8 mouse cellular contexts compared by ENCODE assay signal in the genomic region with DNA sequence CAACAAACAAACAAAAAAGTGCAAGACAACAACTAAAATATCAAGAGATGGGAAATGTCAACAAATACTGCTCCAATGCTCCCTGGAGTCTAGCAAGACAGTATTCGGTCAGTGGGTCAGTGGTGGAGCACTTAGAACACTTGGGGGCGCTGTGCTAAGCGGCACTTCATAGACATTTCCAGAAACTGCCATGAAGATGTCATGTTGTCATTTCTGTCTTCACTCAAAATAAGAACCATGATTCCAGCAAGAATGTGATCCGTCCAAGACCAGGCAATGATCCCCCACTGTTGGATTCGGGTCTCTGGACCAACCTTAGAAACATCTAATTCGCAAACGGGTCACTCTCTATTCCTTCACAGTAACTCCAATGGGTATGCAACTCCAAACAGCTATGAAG. TPM values are rescaled to one million over a fixed set of nuclear protein-coding genes. Genes with fewer than 3 reads are reported as not detected.
DNase-seq lines count a peak whose midpoint lies in the region; ATAC-seq and TF ChIP-seq lines count a peak whose summit lies in the region.

No protein-coding gene starts in this region.

- intact Hi-C loops in heart, adult 2 months (cut with DNase I) = loop anchor here (2.0 to 10.0 kb wide), 4 partner anchors 52 to 225 kb away; a partner anchor contains a TSS

- H3K27ac ChIP-seq in ES-E14 (ENCODE audit: insufficient read depth, low read depth, low read length, poor library complexity, severe bottlenecking) = no peak overlapping the region
- peak overlapping the region; percentile 87; the same call in 1 of the 2 replicates for H3K27ac ChIP-seq in heart, adult 2 months
- peak overlapping the region; percentile 94; the same call in 1 of the 2 replicates for H3K27ac ChIP-seq in kidney, embryonic 15.5 days

- DNase-seq in ES-E14 (ENCODE audit: low read depth, low spot score) = peak; percentile 67
- DNase-seq in cerebellum, postnatal 25 days = peak; percentile 42 to 66
- peak in 1 of 2 experiments; percentile 42 for DNase-seq in heart, adult 2 months
- peak; percentile 80 for DNase-seq in lung, postnatal 10 days
- DNase-seq in retina, postnatal 7 days (ENCODE audit: low read depth, low spot score) = peak; percentile 21
- DNase-seq in urinary bladder, adult 18-20 months (ENCODE audit: low spot score in 2 of 2) = no peak

- H3K9ac ChIP-seq in ES-E14 (ENCODE audit: insufficient read depth, low read depth, low read length, poor library complexity, severe bottlenecking) = peak overlapping the region; percentile 49; the same call in 1 of the 2 replicates
- H3K9ac ChIP-seq in heart, adult 2 months (ENCODE audit: low read depth, low read length) = no peak overlapping the region
- peak overlapping the region; percentile 88 for H3K9ac ChIP-seq in kidney, embryonic 15.5 days

- peaks cover 12% of the 10 kb centered on the region for H3K79me2 ChIP-seq in C2C12 (ENCODE audit: control insufficient read depth, insufficient read depth)
- no peaks in the 10 kb centered on the region for H3K79me2 ChIP-seq in heart, adult 2 months (replicated peaks; ENCODE audit: control insufficient read depth, insufficient read depth, low read length)

- peaks cover 9% of the 10 kb centered on the region for H3K36me3 ChIP-seq in C2C12 (ENCODE audit: control insufficient read depth, insufficient read depth)
- H3K36me3 ChIP-seq in ES-E14 (ENCODE audit: control insufficient read depth, insufficient read depth, low read length, poor library complexity, severe bottlenecking) = peaks cover 7% of the 10 kb centered on the region
- no peaks in the 10 kb centered on the region for H3K36me3 ChIP-seq in heart, adult 2 months (ENCODE audit: control insufficient read depth, insufficient read depth, low read length)
- peaks cover 28% of the 10 kb centered on the region for H3K36me3 ChIP-seq in kidney, embryonic 15.5 days

- 21% methylated on average over 7 of the region's 7 CpGs for WGBS in heart, adult 2 months
- WGBS in kidney, embryonic 15.5 days = 21% methylated on average over 7 of the region's 7 CpGs

- H3K4me3 ChIP-seq in C2C12 (ENCODE audit: insufficient read depth, poor library complexity, severe bottlenecking) = peak overlapping the region; percentile 25
- H3K4me3 ChIP-seq in ES-E14 (ENCODE audit: insufficient read depth in 1 of 2, low read depth in 1 of 2, low read length in 2 of 2, poor library complexity in 1 of 2, severe bottlenecking in 1 of 2) = peak overlapping the region; percentile 74 to 81
- peak overlapping the region; percentile 83 for H3K4me3 ChIP-seq in heart, adult 2 months
- H3K4me3 ChIP-seq in kidney, embryonic 15.5 days (replicated peaks) = peak overlapping the region; percentile 83

- no peak for TF ChIP-seq POLR2A in heart, adult 2 months (IDR thresholded peaks at IDR 0.05; ENCODE audit: insufficient read depth, low read depth, low read length)

- no peak for ATAC-seq in kidney, embryonic 15.5 days (replicated peaks; ENCODE audit: low FRiP score)

- in situ Hi-C loops in ES-E14 (cut with MboI; ENCODE audit: low sequenced_read_pairs in 2 of 2, unreplicated experiment in 2 of 2) = loop anchor here in 1 of 2 experiments (10.0 kb wide), 1 partner anchor 155 kb away; a partner anchor contains a TSS

- no peak for TF ChIP-seq EP300 in heart, adult 2 months (IDR thresholded peaks at IDR 0.05; ENCODE audit: insufficient read depth, low read depth, low read length)

- H3K9me3 ChIP-seq in ES-E14 (ENCODE audit: control insufficient read depth, insufficient read depth, low read depth, low read length) = no peaks in the 10 kb centered on the region
- H3K9me3 ChIP-seq in kidney, embryonic 15.5 days (replicated peaks) = no peaks in the 10 kb centered on the region

- no peaks in the 10 kb centered on the region for H3K27me3 ChIP-seq in C2C12 (ENCODE audit: control insufficient read depth, insufficient read depth, insufficient read length)
- H3K27me3 ChIP-seq in heart, adult 2 months (ENCODE audit: control insufficient read depth, insufficient read depth, low read length) = no peaks in the 10 kb centered on the region
- no peaks in the 10 kb centered on the region for H3K27me3 ChIP-seq in kidney, embryonic 15.5 days

- peak; percentile 67 for TF ChIP-seq CTCF in C2C12 (IDR thresholded peaks at IDR 0.05; ENCODE audit: control insufficient read depth, insufficient read depth, insufficient read length)
- TF ChIP-seq CTCF in heart, adult 2 months (IDR thresholded peaks at IDR 0.05) = peak; percentile 70

- no peak overlapping the region for H3ac ChIP-seq in C2C12 (ENCODE audit: control insufficient read depth, insufficient read length, low read depth)

- peaks cover 1% of the 10 kb centered on the region for H3K79me3 ChIP-seq in C2C12 (ENCODE audit: low read depth)

- H3K4me1 ChIP-seq in ES-E14 (ENCODE audit: control insufficient read depth in 2 of 2, insufficient read depth in 2 of 2, low read length in 2 of 2, poor library complexity in 1 of 2) = peaks cover 5 to 10% of the 10 kb centered on the region in 2 experiments; a peak in 1 of 4 replicates
- H3K4me1 ChIP-seq in heart, adult 2 months (ENCODE audit: control insufficient read depth, insufficient read depth, low read length) = peaks cover 1% of the 10 kb centered on the region
- H3K4me1 ChIP-seq in kidney, embryonic 15.5 days = peaks cover 23% of the 10 kb centered on the region

- peak overlapping the region; percentile 83 for H3K4me2 ChIP-seq in kidney, embryonic 15.5 days

TF ChIP-seq in C2C12, 6 proteins besides CTCF, POLR2A, EP300 and RAD21:
- TF ChIP-seq USF1 (IDR thresholded peaks at IDR 0.05; ENCODE audit: low read depth) (no peak), FOSL1 (IDR thresholded peaks at IDR 0.05; ENCODE audit: insufficient read depth, low read length, poor library complexity, severe bottlenecking) (no peak), CEBPB (IDR thresholded peaks at IDR 0.05; ENCODE audit: low read depth) (no peak), MAX (IDR thresholded peaks at IDR 0.05) (no peak), MYOG (IDR thresholded peaks at IDR 0.05; ENCODE audit: control insufficient read depth, extremely low read depth, insufficient read length) (no peak), MYOD1 (IDR thresholded peaks at IDR 0.05; ENCODE audit: control insufficient read depth, insufficient read length, low read depth) (no peak)

TF ChIP-seq in ES-E14, 5 proteins besides CTCF, POLR2A, EP300 and RAD21:
- TF ChIP-seq HCFC1 (IDR thresholded peaks at IDR 0.05; ENCODE audit: borderline replicate concordance, insufficient read depth, low read length) (no peak), MAFK (IDR thresholded peaks at IDR 0.05; ENCODE audit: insufficient read depth, low read depth, low read length) (no peak), CHD2 (IDR thresholded peaks at IDR 0.05; ENCODE audit: low read depth, low read length) (no peak), ZNF384 (IDR thresholded peaks at IDR 0.05; ENCODE audit: low read depth, low read length) (no peak)
TF ChIP-seq in ES-E14: peak in this region for 0.

RNA-seq across cellular contexts. Expression of a gene that starts 0.9 kb away (rescaled TPM):
- 19.0 TPM for polyA plus RNA-seq in C2C12 (2012; fragmentation: generic; extraction: Trizol)
- 34.6 and 50.5 TPM in 2 replicates for total RNA-seq in ES-E14 (2012; rRNA removed)
- 10 to 100 TPM; 46.5 to 47.7 TPM for total RNA-seq in heart, adult 2 months (2021)
- 49.8 and 66.0 TPM in 2 replicates for polyA plus RNA-seq in heart, adult 2 months (2012; rRNA removed)
- 23.8 and 28.3 TPM in 2 replicates for polyA plus RNA-seq in kidney, embryonic 15.5 days (2015; fragmentation: Nextera tagmentation; extraction: Ambion mirVana)

RNA-seq across cellular contexts. Expression of a gene that starts 5.7 kb away (rescaled TPM):
- 22.3 TPM for polyA plus RNA-seq in C2C12 (2012; fragmentation: generic; extraction: Trizol)
- total RNA-seq in ES-E14 (2012; rRNA removed) = 34.7 and 37.9 TPM in 2 replicates
- total RNA-seq in heart, adult 2 months (2021) = 10 to 100 TPM; 19.9 to 26.9 TPM
- polyA plus RNA-seq in heart, adult 2 months (2012; rRNA removed) = 9.6 and 13.1 TPM in 2 replicates
- polyA plus RNA-seq in kidney, embryonic 15.5 days (2015; fragmentation: Nextera tagmentation; extraction: Ambion mirVana) = 35.7 and 36.9 TPM in 2 replicates

RNA-seq across cellular contexts. Expression of a gene that starts 52.4 kb away (rescaled TPM):
- polyA plus RNA-seq in C2C12 (2012; fragmentation: generic; extraction: Trizol) = 51.0 TPM
- 42.7 and 55.2 TPM in 2 replicates for total RNA-seq in ES-E14 (2012; rRNA removed)
- total RNA-seq in heart, adult 2 months (2021) = 10 to 100 TPM; 31.2 to 32.7 TPM
- polyA plus RNA-seq in heart, adult 2 months (2012; rRNA removed) = 56.9 and 64.1 TPM in 2 replicates
- polyA plus RNA-seq in kidney, embryonic 15.5 days (2015; fragmentation: Nextera tagmentation; extraction: Ambion mirVana) = 119 and 121 TPM in 2 replicates

Comparison
In these comparisons a context has a peak if more than half of its experiments do, and no peak if none do; other contexts are left out.
1. H3K4me3 ChIP-seq: peak in every context shown above with its lines; median percentile 83 in heart, adult 2 months; 83 in kidney, embryonic 15.5 days; 78 in ES-E14; 25 in C2C12.
2. DNase-seq: peak in ES-E14 (single experiment), cerebellum, postnatal 25 days (2 of 2), lung, postnatal 10 days (single experiment) and retina, postnatal 7 days (single experiment); none in urinary bladder, adult 18-20 months (0 of 2).